Mouse (Mus musculus) embryo, embryonic 11.5 days (tissue): Measurements from ENCODE around the gene Atp13a2.
A peak's percentile ranks its signal among the peaks of the same experiment; 100 is the strongest.

Experiments used
- DNase-seq: peaks from one replicate; pipeline ENCODE4 v3.0.0-alpha.2; 2012; ENCODE audit warnings: low read depth, low spot score

Atp13a2 gene

GRCm38 (mm10) chr4:140986711-140987395 lies at the start of gene Atp13a2:
Gene Atp13a2 (plus strand): TSS chr4:140986873.
- peak; percentile 75 for DNase-seq

- DNase-seq = no peak
These were observed 42.3 kb upstream of the Atp13a2 start for GRCm38 (mm10) chr4:140944356-140944755.

- no peak for DNase-seq
These were observed 41.7 kb upstream of the Atp13a2 start for GRCm38 (mm10) chr4:140944961-140945442.

GRCm38 (mm10) chr4:140945571-140945970 lies 41.1 kb upstream of the Atp13a2 start:
- no peak for DNase-seq

- no peak for DNase-seq
These were observed 40.6 kb upstream of the Atp13a2 start for GRCm38 (mm10) chr4:140946048-140946447.

- no peak for DNase-seq
These were observed 40.0 kb upstream of the Atp13a2 start for GRCm38 (mm10) chr4:140946580-140947205.

GRCm38 (mm10) chr4:140947487-140948440 lies 38.9 kb upstream of the Atp13a2 start:
- no peak for DNase-seq

- DNase-seq = no peak
These were observed 38.2 kb upstream of the Atp13a2 start for GRCm38 (mm10) chr4:140948481-140948880.

- no peak for DNase-seq
These were observed 37.6 kb upstream of the Atp13a2 start for GRCm38 (mm10) chr4:140949052-140949451.

- no peak for DNase-seq
These were observed 37.1 kb upstream of the Atp13a2 start for GRCm38 (mm10) chr4:140949616-140950015.

- DNase-seq = no peak
These were observed 36.1 kb upstream of the Atp13a2 start for GRCm38 (mm10) chr4:140950574-140950973.

GRCm38 (mm10) chr4:140951861-140952641 lies 34.6 kb upstream of the Atp13a2 start:
- no peak for DNase-seq

- no peak for DNase-seq
These were observed 29.5 kb upstream of the Atp13a2 start for GRCm38 (mm10) chr4:140957131-140957702.

GRCm38 (mm10) chr4:140957725-140958124 lies 28.9 kb upstream of the Atp13a2 start:
- peak; percentile 70 for DNase-seq

- DNase-seq = no peak
These were observed 28.4 kb upstream of the Atp13a2 start for GRCm38 (mm10) chr4:140958319-140958718.

- DNase-seq = no peak
These were observed 27.5 kb upstream of the Atp13a2 start for GRCm38 (mm10) chr4:140959128-140959679.

GRCm38 (mm10) chr4:140959715-140960479 lies 26.8 kb upstream of the Atp13a2 start:
- no peak for DNase-seq

GRCm38 (mm10) chr4:140960781-140961466 lies 25.7 kb upstream of the Atp13a2 start, which contains the start of gene Sdhb:
Gene Sdhb (plus strand): TSS chr4:140961203.
- peak; percentile 96 for DNase-seq
